Mouse (Mus musculus) liver, postnatal 0 days (tissue): ENCODE data around the gene H2afy2.

ENCODE experiments used
- CTCF ChIP-seq: sonication (generic); IDR thresholded peaks from 2 replicates; pipeline ENCODE4 v1.5.1; 2016; ENCODE audit warnings: antibody characterized with exemption, low read depth
- EP300 ChIP-seq: IDR thresholded peaks from 2 replicates; pipeline ENCODE4 v1.6.1; 2016; ENCODE audit warnings: antibody characterized with exemption, low read depth, mild to moderate bottlenecking

DNA sequence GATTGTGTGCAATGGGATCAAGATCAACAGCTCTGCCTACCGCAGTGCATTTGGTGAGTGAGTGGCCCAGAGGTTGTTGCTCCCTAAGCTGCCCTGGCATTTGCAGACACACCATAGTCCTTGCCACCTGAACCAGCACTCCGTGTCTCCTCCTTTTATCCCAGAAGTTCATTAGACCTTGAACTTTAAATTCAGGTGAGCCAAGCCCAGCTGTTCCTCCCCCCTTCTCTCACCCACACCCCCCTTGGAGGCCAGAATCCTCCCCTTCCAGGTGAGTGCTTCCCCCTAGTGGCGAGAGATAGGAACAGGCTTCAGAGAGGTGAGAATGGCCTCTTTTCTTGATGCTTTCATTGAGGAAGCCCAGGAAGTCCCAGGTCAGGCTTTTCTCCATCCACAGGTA, 49.6 kb downstream of the H2afy2 start:
- TF ChIP-seq CTCF (peak; percentile 93), EP300 (no peak)
